Mouse (Mus musculus) embryonic fibroblast, embryonic 13.5 days (primary cell): ENCODE data around the gene Thbs3. TPM values are rescaled to one million over a fixed set of nuclear protein-coding genes. Genes with fewer than 3 reads are reported as not detected.

Experiments
- H3K27ac ChIP-seq: 2 replicates; pipeline ENCODE4 v1.5.1; 2012; ENCODE audit warnings: low read length, control low read depth, inconsistent platforms; ENCODE audit not compliant: insufficient read depth
- H3K4me1 ChIP-seq: 2 replicates; pipeline ENCODE4 v1.6.1; 2011; ENCODE audit warnings: low read length; ENCODE audit not compliant: control insufficient read depth, insufficient read depth
- H3K4me3 ChIP-seq: 2 replicates; pipeline ENCODE4 v1.5.1; 2011; ENCODE audit warnings: mild to moderate bottlenecking, control low read depth, low read length; ENCODE audit not compliant: insufficient read depth
- CTCF ChIP-seq: IDR thresholded peaks from 2 replicates; pipeline ENCODE4 v1.5.1; 2011; ENCODE audit warnings: mild to moderate bottlenecking, control low read depth, low read length, moderate library complexity, borderline replicate concordance; ENCODE audit not compliant: insufficient read depth
- POLR2A ChIP-seq: IDR thresholded peaks from 2 replicates; pipeline ENCODE4 v1.6.1; 2011; ENCODE audit warnings: low read depth, mild to moderate bottlenecking, control low read depth, low read length, moderate library complexity
- polyA plus RNA-seq: library from polyadenylated mRNA; stranded (reverse); fragments of >200 nt; gene quantifications from 2 replicates; pipeline ENCODE4 v1.2.4, GENCODE M21; 2011; ENCODE audit warnings: low read depth; ENCODE audit not compliant: missing spikeins, insufficient read length

The Thbs3 gene
- polyA plus RNA-seq, 1 experiment: 83.1 TPM

GRCm38 (mm10) chr3:89231772-89232275, 16.8 kb downstream of the Thbs3 start:
- Histone ChIP-seq H3K27ac (no peak overlapping the region), H3K4me1 (0 out of 2 replicates have a peak, but pooled peaks cover 4% of the 10 kb centered on the region), H3K4me3 (no peak overlapping the region)
- no peak for TF ChIP-seq CTCF

- no peak for TF ChIP-seq CTCF
- no peak for TF ChIP-seq POLR2A
- Histone ChIP-seq H3K4me3 (no peak overlapping the region), H3K27ac (no peak overlapping the region), H3K4me1 (0 out of 2 replicates have a peak, but pooled peaks cover 4% of the 10 kb centered on the region)
These were observed 17.6 kb downstream of the Thbs3 start for GRCm38 (mm10) chr3:89232614-89233013.

GRCm38 (mm10) chr3:89233562-89234110, 18.7 kb downstream of the Thbs3 start:
- TF ChIP-seq CTCF (no peak), POLR2A (no peak)
- Histone ChIP-seq H3K4me3 (no peak overlapping the region), H3K4me1 (no peaks in the 10 kb centered on the region), H3K27ac (no peak overlapping the region)

- no peak overlapping the region for H3K4me3 ChIP-seq
- H3K27ac ChIP-seq: no peak overlapping the region
- no peak for TF ChIP-seq CTCF
- no peak for TF ChIP-seq POLR2A
These were observed 21.5 kb downstream of the Thbs3 start for GRCm38 (mm10) chr3:89236516-89236915.

GRCm38 (mm10) chr3:89237682-89238081, 22.7 kb downstream of the Thbs3 start:
- H3K4me3 ChIP-seq: no peak overlapping the region
- TF ChIP-seq POLR2A (no peak), CTCF (no peak)
- no peaks in the 10 kb centered on the region for H3K4me1 ChIP-seq
- no peak overlapping the region for H3K27ac ChIP-seq

More at GRCm38 (mm10) chr3:89236516-89236915, 21.5 kb downstream of the Thbs3 start:
- no peaks in the 10 kb centered on the region for H3K4me1 ChIP-seq

GRCm38 (mm10) chr3:89238494-89238893, 23.5 kb downstream of the Thbs3 start:
- Histone ChIP-seq H3K4me3 (no peak overlapping the region), H3K4me1 (no peaks in the 10 kb centered on the region), H3K27ac (no peak overlapping the region)
- no peak for TF ChIP-seq POLR2A
- TF ChIP-seq CTCF: no peak

- H3K27ac ChIP-seq: no peak overlapping the region
- no peak overlapping the region for H3K4me3 ChIP-seq
- no peak for TF ChIP-seq POLR2A
- peak; percentile 41; the same call in 1 of the 2 replicates for TF ChIP-seq CTCF
- peaks cover 2% of the 10 kb centered on the region; the same call in 1 of the 2 replicates for H3K4me1 ChIP-seq
These were observed 27.4 kb downstream of the Thbs3 start for GRCm38 (mm10) chr3:89242331-89242895.

GRCm38 (mm10) chr3:89243609-89244008, 28.6 kb downstream of the Thbs3 start:
- Histone ChIP-seq H3K4me1 (peaks cover 4% of the 10 kb centered on the region; the same call in 1 of the 2 replicates), H3K4me3 (peak overlapping the region; percentile 12; the same call in 1 of the 2 replicates), H3K27ac (no peak overlapping the region)
- TF ChIP-seq CTCF (peak; percentile 67; the same call in 1 of the 2 replicates), POLR2A (no peak)

GRCm38 (mm10) chr3:89244158-89244981, 29.4 kb downstream of the Thbs3 start:
- peak overlapping the region; percentile 56 for H3K4me3 ChIP-seq
- TF ChIP-seq POLR2A: no peak; the same call in 1 of the 2 replicates
- no peak for TF ChIP-seq CTCF

More at GRCm38 (mm10) chr3:89244158-89244981, 29.4 kb downstream of the Thbs3 start:
- peaks cover 4% of the 10 kb centered on the region; the same call in 1 of the 2 replicates for H3K4me1 ChIP-seq
- H3K27ac ChIP-seq: peak overlapping the region; percentile 39; the same call in 1 of the 2 replicates
